Mouse (Mus musculus) kidney, adult 2 months (tissue): ENCODE results near the gene Kcnj1.

Experiments used
- CTCF ChIP-seq: fragments of 200-500 bp; conservative IDR thresholded peaks from 2 replicates; pipeline ENCODE4 v1.5.1; 2011; ENCODE audit warnings: low read depth, mild to moderate bottlenecking, control low read depth, low read length, moderate library complexity, mixed read lengths; ENCODE audit not compliant: insufficient read depth, insufficient read length
- POLR2A ChIP-seq: fragments of 200-500 bp; IDR thresholded peaks from one replicate; pipeline ENCODE4 v1.6.1; 2011; ENCODE audit warnings: low read depth, low read length, control low read depth

GRCm38 (mm10) chr9:32344489-32344888 is 27.8 kb upstream of the Kcnj1 start:
- TF ChIP-seq POLR2A (no peak), CTCF (no peak)
